Mouse (Mus musculus) ZHBTc4 (cell line): ENCODE data around the gene Gm20388.

Source experiments
- DNase-seq: peaks from one replicate; pipeline ENCODE4 v3.0.0-alpha.2; 2011; ENCODE audit warnings: low read depth, low spot score

Gene Gm20388

DNA sequence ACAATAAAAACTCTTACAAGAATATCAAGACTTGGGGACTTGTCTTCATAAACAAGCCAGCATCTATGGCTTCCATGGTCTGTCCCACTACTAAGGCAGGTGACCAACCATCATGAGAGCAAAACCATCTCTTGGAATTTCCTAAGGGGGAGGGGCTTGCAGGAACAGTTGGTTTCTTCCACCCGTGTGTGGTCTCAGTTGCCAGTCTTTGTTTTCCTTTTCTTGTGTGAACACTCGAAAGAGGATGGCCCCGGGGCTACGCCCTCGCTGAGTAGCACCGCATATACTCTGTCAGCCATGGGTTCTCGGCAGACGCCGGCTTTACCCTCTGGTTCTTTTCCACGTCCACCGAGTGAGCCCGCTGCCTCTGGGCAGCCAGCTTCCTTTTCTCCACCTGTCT lies 3931.4 kb downstream of the Gm20388 start:
- DNase-seq = peak; percentile 79

DNA sequence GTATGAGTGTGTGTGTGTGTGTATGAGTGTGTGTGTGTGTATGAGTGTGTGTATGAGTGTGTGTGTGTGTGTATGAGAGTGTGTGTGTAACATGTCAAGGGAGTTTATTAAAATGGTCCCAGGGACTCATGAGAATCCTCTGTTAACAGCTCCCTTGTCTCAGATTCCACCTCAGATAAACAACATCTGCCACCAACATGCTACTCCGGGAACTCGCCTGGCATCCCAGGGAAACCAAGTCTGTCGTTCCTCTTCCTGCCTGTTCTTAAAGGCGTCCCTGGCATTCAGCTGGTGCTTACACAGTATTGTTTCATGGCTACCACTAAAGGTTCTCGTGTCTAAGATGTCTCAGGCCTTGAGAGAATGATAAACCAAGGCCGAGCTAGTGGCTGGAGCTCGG lies 3933.7 kb downstream of the Gm20388 start:
- DNase-seq = no peak

DNA sequence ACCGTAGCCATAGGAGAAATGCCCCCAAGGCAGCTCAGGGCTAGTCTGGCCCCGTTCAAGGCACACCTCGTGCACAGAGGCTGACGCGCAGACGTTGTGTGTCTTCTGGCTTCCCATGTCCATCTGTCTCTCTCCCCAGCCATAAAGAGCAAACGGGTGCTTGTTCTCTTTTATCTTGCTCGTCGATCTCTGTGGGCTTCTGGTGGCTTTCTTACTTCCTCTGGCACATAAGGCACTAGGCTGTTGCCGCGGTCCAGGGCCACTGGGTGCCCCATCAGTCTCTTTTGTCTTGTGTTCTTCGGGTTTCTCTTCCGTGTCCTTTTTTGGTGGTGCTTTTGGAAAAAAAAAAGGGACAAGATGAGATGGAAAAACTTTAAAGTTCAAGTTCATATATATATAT lies 3934.5 kb downstream of the Gm20388 start:
- DNase-seq = no peak

DNA sequence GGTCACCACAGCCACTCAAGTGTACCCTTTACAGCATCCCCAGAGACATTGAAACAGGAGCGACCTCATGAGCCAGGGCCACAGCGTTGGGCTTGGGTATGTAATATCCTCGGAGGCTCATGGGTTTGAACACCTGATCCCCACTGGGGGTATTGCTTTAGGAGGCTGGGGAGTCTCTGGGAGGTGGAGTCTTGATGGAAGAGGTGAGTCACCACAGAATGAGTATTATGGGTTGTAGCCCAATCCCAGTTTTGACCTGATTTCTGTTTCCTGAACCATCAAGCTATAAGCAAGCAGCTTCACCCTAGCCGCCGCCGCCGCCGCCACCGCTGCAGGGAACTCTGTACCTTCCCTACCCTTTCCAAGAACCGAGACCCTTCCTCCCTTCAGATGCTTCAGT lies 3935.3 kb downstream of the Gm20388 start:
- no peak for DNase-seq

DNA sequence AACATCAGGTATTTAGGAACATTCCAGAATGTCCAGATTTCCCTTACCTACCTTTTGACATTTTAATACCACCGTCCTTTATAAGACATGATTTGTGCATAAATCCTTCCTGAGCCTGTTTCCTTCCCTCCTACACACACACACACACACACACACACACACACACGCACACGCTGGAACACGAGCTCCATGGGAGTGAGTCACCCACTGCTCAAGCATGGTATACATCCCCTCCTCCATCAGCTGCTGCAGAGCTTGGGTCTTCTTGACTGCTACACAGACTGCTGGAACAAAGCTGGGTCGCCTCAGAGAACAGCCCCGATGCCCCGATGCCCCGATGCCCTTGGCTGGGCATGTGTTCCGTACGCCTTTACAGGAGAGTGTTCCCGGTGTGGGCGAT lies 3935.9 kb downstream of the Gm20388 start:
- DNase-seq = no peak

DNA sequence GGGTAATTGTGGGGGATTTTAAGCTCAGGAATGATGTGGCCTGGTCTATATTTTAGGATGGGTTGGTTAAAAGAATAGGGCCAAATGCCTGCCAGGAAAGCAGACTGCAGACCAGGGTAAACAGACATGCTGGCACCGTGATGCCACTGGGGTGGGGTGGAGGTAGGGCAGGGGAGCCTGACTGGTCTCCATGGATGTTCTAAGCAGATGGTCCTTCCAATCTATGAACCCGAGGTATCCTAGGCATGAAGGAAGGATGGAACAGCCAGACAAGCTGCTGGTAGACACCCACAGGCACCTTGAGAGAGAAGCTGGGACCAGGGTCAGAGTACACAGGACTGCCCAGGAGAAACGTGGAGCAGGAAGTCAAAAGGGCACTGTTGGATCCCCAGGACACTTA lies 3936.9 kb downstream of the Gm20388 start:
- no peak for DNase-seq

DNA sequence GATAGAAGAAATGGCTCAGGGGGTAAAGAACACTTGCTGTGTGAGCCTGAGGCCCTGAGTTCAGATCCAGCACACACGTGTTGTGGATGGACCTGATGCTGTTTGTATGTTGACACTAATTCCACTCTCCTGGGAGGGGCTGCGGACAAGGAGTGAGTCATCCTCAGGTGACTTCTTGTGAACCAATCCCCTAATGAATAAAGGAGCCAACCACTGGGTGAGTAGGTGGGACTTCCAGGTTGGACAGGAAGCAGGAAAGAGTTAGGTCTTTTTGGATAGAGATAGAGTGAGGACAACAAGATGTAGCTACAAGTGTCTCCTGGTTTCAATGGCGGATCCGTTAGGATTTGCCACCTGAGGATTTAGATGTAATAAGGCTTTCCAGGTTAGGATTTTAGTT lies 3938.7 kb downstream of the Gm20388 start:
- peak; percentile 85 for DNase-seq

DNA sequence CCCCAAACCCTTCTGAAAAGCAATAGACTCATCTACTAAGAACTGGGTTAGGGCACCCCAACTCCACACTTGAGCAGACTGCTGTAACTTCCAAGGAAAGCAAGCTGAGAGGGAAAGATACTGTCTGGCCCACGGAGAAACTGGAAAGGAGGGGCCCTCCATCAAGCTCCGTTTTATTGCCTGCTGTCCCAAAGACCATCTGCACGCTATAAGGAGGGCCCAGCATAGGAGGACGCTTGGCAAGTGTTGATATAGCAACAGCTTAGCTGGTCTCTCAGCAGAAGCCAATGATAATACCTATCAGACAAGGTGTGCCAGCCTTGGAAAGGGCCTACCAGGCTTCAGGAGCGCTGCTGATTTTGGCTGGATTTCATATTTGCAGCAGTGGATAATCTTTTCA lies 3940.9 kb downstream of the Gm20388 start:
- no peak for DNase-seq

DNA sequence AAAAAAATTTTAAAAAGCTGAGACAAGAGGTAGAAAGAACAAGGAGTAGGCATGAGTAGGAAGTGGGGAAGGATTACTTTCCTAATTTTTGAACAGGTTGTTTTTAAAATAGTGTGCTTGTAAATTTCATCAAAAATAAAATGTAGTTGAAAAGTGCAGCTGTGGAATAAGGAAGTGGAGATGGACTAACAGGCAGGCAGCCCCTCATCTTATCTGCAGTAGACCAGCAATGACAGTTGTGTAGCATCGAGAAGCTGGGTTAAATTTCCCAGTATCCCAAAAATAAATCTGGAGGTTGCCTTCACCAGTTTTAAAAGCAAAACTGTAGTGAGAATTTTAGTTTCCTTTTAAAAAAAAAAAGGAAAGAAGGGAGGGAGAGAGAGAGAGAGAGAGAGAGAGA lies 3943.6 kb downstream of the Gm20388 start:
- DNase-seq = no peak

DNA sequence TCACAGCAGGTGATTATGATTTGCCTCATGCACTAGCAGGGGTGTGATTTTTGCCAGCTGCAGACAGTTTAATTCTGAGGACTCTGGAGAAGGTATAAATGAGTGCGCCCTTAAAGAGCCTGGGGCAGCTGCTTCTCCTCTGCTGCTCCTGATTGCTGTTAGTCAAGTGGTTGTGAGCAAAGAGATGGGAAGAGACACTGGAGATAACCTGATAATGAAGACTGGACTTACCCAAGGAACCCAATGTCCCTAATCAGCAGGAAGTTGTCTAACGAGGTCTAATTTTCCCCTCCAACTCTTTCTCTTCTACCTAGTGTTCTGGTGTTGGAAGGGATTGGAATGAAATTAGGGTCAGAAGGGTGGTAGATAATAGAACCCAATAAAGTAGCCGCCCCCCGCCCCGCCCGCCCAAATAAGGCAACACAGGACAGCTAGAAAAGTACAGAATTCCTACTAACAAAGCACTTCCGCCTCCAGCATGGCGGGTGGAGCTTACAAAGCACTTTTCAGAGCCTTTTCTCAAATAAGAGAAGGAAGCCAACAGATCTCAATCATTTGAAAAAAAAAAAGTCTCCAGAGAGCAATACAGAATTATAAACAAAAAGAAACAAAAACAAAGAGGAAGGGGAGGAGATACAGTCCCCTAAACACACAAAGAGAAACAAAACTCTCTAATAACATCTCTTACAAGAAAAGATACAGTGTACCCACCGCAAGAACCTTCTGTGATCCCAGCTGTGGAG lies 3944.3 kb downstream of the Gm20388 start:
- DNase-seq = no peak

DNA sequence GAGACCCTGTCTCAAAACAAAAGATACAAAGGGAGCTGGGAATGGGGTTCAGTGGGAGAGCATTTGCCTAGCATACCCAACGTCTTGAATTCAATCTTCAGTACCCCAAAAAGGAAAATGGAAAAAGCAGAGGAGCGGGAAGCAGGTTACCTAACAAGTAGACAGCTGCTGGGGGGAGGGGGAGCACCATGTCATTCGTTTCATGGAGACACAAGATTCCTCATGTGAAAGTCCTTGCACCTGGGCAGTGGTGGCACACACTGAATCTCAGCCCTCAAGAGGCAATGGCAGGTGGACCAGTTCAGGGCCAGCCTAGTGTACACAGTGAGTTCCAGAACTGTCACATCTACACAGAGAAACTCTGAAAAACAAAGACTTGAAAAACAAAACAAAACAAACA lies 3946.7 kb downstream of the Gm20388 start:
- no peak for DNase-seq

DNA sequence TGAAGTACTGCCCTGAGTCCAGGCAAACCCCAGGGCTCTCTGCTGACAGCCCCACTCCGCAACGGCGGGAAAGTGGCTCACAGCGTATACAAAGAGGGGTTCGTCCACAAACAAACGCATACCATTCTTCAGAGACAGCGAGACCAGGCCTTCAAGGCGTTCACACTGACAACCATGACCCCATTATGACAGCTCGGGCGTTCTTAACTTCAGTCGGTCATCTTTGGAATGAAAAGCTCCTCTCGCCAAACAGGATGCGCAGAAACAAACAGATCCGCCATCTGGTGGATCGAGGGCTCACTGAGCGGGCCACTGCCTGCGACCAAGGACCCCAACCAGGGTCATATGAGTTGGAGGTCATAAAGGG lies 3947.9 kb downstream of the Gm20388 start:
- DNase-seq = no peak

DNA sequence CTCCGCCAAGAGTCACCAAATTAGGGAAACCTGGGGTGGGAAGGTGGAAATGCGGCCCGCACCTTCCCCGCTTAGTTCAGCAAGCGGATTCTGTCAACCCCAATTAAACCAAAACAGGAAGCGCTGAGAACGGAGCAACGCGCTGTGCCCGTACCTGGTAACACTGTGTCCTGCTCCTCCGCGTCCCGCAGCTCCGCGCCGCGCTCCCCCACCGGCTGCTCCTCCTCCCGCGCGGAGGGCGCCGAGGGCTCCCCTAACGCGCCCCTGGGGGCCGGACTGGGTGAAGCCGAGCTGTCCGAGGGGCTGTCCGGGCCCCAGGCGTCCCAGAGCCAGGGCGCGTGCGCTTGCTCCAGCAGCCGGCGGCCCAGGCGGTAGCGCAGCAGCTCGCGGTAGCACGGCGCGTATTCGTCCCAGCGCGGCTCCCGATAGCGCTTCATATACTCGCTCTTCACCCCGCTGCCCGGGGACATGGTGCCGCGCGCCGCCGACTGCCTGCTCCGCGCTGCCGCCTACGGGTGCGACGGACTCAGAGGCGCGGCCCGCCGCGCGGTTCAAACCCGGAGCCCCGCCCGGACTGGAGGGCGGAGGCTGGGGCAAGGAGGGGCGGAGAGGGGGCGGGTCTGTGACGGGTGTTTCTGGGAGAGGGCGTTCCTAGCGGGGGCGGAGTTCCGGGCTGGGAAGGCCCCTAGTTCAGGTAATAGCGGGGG lies 3948.5 kb downstream of the Gm20388 start:
- peak; percentile 97 for DNase-seq

DNA sequence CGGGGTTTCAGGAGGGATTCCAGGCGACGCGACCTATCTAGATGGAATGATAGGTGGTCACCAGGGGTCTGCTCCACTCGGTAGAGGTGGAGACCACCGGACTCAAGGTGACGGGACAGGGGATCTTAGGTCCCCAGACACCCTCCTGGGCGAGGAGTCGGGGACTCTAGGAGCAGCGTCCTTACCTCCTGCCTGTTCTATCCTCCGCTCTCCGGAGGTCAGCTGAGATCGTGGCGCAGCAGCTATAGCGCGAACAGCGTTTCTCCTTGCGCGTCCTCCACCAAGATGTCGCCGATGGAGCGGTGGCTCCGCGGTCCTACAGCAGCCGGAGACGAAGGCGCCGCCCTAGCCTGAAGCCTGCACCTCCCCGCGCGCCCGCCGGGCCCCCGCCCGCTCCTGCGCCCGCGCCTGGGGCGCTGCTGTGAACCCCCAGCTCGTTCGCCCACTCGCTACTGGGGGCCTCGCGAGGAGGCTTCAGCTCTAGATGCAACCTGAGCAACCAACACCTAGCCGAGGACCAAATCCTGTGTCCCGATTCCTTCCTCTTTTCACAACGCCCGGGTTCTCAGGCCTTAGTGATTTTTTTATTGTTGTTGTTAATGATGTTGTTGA lies 3949.1 kb downstream of the Gm20388 start, which contains the start of gene Ccsap:
Gene Ccsap, minus strand, starts transcription at position 562 of the 612 bp plus-strand sequence.
- no peak for DNase-seq

DNA sequence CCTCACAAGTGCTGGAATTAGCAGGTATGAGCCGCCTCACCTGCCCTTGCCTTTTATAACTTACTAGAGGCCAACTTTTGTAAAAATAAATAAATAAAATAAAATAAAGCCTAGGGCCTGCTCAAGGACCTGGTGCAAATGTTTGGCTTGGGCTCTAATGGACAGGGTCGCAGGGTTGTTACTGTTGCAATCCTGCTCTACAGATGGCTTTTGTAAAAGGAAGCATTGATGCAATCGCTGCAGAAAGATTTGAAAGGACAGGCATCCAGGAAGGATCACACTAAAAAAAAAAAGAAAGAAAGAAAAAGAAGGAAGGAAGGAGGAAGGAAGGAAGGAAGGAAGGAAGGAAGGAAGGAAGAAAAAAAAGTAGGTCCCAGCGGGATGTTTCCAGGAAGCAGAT lies 3949.7 kb downstream of the Gm20388 start:
- no peak for DNase-seq

DNA sequence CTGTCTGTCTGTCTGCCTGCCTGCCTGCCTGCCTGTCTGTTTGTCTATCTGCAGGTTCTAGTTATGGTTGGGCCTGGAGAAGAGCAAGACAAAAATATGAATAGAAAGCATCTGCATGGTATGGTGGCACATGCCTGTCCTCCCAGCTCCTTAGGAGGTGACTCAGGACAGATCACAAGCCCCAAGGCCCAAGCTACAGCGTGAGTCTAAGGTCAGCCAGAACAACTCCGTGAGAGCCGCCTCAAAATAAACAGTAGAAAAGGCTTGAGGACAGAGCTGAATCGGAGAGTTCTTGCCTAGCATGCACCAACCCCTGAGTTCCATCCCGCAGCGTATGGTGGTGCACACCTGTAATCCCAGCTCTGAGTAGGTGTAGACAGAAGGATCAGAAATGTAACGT lies 3955.1 kb downstream of the Gm20388 start:
- no peak for DNase-seq

DNA sequence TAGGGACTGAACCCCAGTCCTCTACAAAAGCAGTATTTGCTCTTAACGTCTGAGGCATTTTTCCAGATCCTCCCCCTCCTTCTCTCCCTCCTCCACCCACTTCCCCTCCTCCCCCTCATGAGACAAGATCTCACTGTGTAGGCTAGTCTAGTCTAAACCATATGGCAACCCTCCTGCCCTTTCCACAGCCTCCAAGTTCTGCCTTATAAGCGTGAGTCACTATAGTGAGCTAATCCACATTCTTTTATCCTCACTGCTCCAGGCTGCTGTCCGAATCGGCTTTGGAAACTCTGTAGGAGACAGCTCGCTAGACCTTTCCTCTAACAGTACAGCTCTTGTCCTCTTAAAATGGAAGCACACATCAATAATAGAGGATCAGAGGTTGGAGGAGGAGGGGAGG lies 3956.3 kb downstream of the Gm20388 start:
- no peak for DNase-seq

DNA sequence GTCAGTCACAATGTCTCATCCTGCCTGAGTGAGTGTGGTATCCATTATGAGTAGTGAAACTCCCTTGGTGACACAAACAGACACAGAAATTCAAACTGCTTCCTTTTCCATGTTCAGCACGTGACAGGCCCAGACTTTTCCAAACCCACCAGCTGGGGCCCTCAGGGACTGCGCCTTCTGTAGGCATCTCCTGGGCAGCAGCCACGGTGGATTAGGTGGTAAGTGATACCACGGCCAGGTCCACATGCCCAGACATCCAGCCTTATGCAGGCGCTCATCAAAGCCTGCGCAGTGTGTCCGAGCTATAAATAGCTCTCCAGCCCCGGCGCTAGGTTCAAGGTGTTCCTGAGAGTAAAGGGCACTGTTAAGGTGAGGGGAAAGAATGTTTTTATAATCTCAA lies 3961.4 kb downstream of the Gm20388 start:
- DNase-seq = no peak

DNA sequence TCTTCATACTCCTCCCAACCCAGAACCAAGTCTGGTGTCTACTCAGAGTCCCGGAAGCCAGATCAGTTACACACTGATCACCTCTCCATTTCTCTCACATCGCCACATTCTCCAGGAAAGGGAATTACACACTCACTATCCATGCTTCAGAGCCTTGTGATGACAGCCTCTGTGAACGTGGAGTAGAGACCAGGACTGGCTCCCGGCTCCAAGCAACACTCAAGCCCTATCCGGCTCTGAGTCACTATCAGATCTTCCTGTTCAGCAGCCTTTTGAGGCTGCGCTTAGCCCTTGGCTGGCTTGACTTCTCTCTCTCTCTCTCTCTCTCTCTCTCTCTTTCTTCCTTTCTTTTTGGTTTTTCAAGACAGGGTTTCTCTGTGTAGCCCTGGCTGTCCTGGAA lies 3962.7 kb downstream of the Gm20388 start:
- no peak for DNase-seq

DNA sequence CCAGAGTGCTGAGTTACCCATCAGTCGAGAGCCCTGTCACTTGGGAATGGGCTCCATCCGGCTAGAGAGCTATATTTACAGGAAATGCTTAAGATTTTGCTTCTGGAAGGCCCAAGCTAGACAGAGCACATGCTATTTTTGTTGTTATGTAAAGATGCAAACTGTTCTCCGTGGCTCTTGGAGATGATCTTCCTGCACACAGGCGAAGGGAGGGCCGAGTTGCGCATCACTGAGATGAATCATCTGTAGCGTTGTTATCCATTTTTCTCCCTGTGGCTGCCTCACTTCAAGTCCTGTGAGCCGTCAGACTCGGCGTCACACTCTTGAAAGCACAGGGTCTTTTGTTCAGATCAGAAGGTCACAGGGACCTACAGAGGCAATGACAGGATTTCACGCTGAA lies 3963.7 kb downstream of the Gm20388 start:
- no peak for DNase-seq

DNA sequence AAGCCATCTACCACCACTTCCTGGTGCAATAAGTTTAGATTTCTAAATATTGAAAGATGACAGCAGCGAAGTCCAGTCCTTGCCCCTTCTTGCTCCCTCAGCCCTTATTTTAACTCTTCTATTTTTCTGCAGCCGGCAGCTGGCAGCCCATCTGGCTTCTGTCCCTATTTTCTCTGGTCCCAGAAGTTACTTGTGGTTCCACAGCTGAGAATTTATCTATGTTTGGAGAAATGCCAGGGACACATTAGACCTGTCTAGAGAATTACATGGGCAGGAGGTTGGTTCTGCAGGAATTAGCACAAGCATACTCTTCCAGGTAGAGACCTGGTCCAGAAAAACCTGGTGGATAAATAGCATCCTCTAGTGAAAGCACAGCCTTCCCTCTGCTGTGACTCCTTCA lies 3967.2 kb downstream of the Gm20388 start:
- DNase-seq = no peak

DNA sequence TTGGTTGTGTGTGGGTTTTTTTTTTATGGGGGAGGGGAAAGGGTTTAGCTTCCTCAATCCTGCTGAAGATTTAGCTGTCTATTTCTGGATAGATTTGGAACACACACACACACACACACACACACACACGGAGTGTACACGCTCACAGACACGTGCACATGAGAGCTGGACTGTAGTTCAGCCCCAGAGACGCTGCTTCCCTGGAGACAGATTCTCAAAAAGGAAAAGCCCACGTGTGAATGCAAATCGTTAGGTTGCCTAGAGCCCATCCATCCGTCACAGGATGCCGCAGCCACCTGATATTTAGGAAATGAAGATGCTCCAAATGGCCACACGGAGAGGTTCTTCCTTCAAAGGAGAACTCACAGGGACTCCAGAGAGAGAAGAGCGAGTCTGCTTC lies 3969.6 kb downstream of the Gm20388 start:
- DNase-seq = no peak

DNA sequence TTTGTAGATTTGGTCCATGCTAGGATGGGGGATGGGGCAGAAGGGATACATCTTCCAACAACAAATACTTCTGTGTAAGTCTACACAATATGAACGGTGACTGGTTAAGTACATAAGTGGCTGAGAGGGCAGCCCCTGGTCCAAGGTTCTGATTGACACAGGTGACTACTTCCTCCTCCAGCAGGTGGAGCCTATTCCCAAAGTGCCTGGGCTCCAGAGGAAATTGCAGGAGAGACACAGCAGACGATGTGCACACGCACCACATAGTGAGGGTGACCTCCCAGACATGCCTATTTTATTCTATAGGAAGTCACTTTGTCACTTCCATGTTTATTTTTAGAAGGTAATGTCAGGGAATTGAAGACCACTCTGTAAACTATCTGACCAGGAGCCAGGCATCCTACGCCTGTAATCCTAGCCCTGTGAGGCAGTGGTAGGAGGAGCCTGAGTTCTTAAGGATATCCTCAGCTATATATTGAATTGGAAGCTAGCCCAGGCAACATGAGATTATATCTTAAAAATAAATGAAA lies 3970.2 kb downstream of the Gm20388 start:
- DNase-seq = no peak
